Mouse (Mus musculus): ENCODE results near the gene Baiap2l2.
A peak's percentile ranks its signal among the peaks of the same experiment; 100 is the strongest.
"Not testable (repeated sequence)": the region's sequence is repeated elsewhere in the genome, so short reads cannot be mapped to it uniquely, and the experiment has no call there.

The Baiap2l2 gene

GRCm38 (mm10) chr15:79261095-79261725 is 24.1 kb downstream of the Baiap2l2 start:
- DNase-seq (ENCODE audit: low read depth, low spot score): no peak

GRCm38 (mm10) chr15:79258521-79258920 is 26.8 kb downstream of the Baiap2l2 start:
- DNase-seq (ENCODE audit: low read depth, low spot score): no peak

- no peak for DNase-seq (ENCODE audit: low read depth, low spot score)
These were observed 30.7 kb downstream of the Baiap2l2 start, which contains the start of gene Slc16a8 for GRCm38 (mm10) chr15:79254661-79255060. TSS of gene Slc16a8 (minus strand) at chr15:79254761.

- DNase-seq (ENCODE audit: low read depth, low spot score): no peak
These were observed 32.8 kb downstream of the Baiap2l2 start for GRCm38 (mm10) chr15:79252580-79252979.

GRCm38 (mm10) chr15:79251781-79252491 is 33.4 kb downstream of the Baiap2l2 start:
- no peak for DNase-seq (ENCODE audit: low read depth, low spot score)

- no peak for DNase-seq (ENCODE audit: low read depth, low spot score)
These were observed 34.2 kb downstream of the Baiap2l2 start for GRCm38 (mm10) chr15:79251168-79251567.

GRCm38 (mm10) chr15:79250236-79250635 is 35.1 kb downstream of the Baiap2l2 start:
- DNase-seq (ENCODE audit: low read depth, low spot score): no peak

- DNase-seq (ENCODE audit: low read depth, low spot score): no peak
These were observed 40.0 kb downstream of the Baiap2l2 start for GRCm38 (mm10) chr15:79245321-79245720.

- DNase-seq (ENCODE audit: low read depth, low spot score): peak; percentile 40
These were observed 41.1 kb downstream of the Baiap2l2 start for GRCm38 (mm10) chr15:79244071-79244893.

- peak; percentile 99 for DNase-seq (ENCODE audit: low read depth, low spot score)
These were observed 41.9 kb downstream of the Baiap2l2 start for GRCm38 (mm10) chr15:79243234-79244042.

GRCm38 (mm10) chr15:79242574-79243233 is 42.6 kb downstream of the Baiap2l2 start:
- no peak for DNase-seq (ENCODE audit: low read depth, low spot score)

- no peak for DNase-seq (ENCODE audit: low read depth, low spot score)
These were observed 47.3 kb downstream of the Baiap2l2 start for GRCm38 (mm10) chr15:79238036-79238435.

GRCm38 (mm10) chr15:79235268-79235667 is 50.1 kb downstream of the Baiap2l2 start:
- no peak for DNase-seq (ENCODE audit: low read depth, low spot score)

GRCm38 (mm10) chr15:79229058-79229821 is 56.1 kb downstream of the Baiap2l2 start, which contains the start of the genes Pick1 and Gm49486:
TSS of gene Pick1 (plus strand) at chr15:79229173.
TSS of gene Gm49486 (plus strand) at chr15:79229391.
- DNase-seq (ENCODE audit: low read depth, low spot score): peak; percentile 84

- DNase-seq (ENCODE audit: low read depth, low spot score): not testable (repeated sequence)
These were observed 59.6 kb downstream of the Baiap2l2 start for GRCm38 (mm10) chr15:79225780-79226179.

- DNase-seq (ENCODE audit: low read depth, low spot score): peak; percentile 79
These were observed 60.7 kb downstream of the Baiap2l2 start for GRCm38 (mm10) chr15:79224685-79225084.

- no peak for DNase-seq (ENCODE audit: low read depth, low spot score)
These were observed 61.7 kb downstream of the Baiap2l2 start for GRCm38 (mm10) chr15:79223641-79224040.

- no peak for DNase-seq (ENCODE audit: low read depth, low spot score)
These were observed 65.8 kb downstream of the Baiap2l2 start for GRCm38 (mm10) chr15:79219572-79219971.

- no peak for DNase-seq (ENCODE audit: low read depth, low spot score)
These were observed 69.1 kb downstream of the Baiap2l2 start for GRCm38 (mm10) chr15:79216191-79216590.

GRCm38 (mm10) chr15:79213591-79213990 is 71.7 kb downstream of the Baiap2l2 start:
- no peak for DNase-seq (ENCODE audit: low read depth, low spot score)

Measured in skeletal muscle tissue, adult 2 months (tissue).